9 mouse cellular contexts compared by ENCODE assay signal in the genomic region with DNA sequence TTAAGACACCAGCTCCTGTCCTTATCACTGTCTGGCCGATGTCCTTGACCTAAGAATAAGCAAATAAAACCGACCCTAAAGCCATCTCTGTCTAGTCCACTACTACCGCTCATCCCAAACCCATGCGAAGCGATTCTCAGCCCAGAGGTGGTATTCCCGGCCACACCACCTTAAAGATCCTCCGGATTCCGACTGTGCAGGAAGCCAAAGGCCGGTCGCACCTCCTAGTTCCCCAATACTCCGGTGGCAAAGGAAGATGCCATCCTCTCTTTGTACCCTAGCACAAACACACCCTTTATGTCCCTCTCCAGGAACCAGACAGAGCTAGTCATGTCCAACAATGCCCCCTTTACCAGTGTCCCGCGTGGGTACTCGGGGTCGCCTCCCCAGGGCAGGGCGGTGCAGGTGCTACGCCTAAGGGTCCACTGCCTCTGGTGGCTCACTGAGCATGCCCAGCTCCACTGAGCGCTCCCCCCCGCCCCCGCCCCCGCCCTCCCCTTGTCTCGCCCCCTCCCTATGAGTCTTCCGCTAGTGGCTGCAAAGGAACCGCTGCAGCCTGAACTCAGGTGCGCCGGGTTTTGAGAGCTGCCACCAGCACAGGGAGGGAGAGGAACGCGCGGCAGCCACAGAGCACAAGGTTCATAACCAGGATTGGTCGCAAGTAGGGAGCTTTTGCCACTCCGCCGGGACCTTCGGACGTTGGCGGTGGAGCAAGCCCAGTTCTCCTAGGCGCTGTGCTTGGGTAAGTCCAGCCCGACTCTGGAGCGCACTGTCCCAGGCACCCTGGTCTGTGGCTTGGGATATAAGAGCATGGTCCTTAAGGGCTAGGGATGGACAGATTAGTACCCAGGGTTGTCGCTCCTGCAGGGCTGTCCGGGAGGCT. TPM values are rescaled to one million over a fixed set of nuclear protein-coding genes. Genes with fewer than 3 reads are reported as not detected.
DNase-seq lines count a peak whose midpoint lies in the region; ATAC-seq and TF ChIP-seq lines count a peak whose summit lies in the region.
"Had no signal": no experiment of that assay in that cellular context is flagged by ENCODE, and none has a peak within 500 bp of the region (broad histone marks: within the 10 kb centered on the region; RNA-seq: fewer than 3 reads in every experiment).

A gene (plus strand): TSS at position 512 of the 883 bp plus-strand sequence.

- peaks cover 27% of the 10 kb centered on the region for H3K27me3 ChIP-seq in liver, embryonic 11.5 days (replicated peaks; ENCODE audit: control insufficient read depth, insufficient read depth, low read length)
- peaks cover 9% of the 10 kb centered on the region; the same call in 1 of the 2 replicates for H3K27me3 ChIP-seq in liver, postnatal 0 days (ENCODE audit: insufficient read depth, low read length)
- H3K27me3 ChIP-seq in neural tube, embryonic 11.5 days (ENCODE audit: control insufficient read depth, insufficient read depth, low read length) = peaks cover 32% of the 10 kb centered on the region

- no peak for DNase-seq in liver, embryonic 11.5 days (ENCODE audit: low spot score)
- no peak for DNase-seq in liver, postnatal 0 days
- peak; percentile 87 for DNase-seq in cerebellum, adult 9-11 months
- DNase-seq in left cerebral cortex, adult 11 months (ENCODE audit: low spot score) = peak; percentile 53
- peak; percentile 38 for DNase-seq in neural tube, embryonic 11.5 days (ENCODE audit: low spot score)
- DNase-seq in adipocyte (ENCODE audit: low spot score) = no peak
- DNase-seq in thymus, postnatal 14 days = no peak

- no peak within 1 kb of the TSS for H3K27ac ChIP-seq in liver, embryonic 11.5 days (ENCODE audit: low read depth, low read length)
- no peak within 1 kb of the TSS for H3K27ac ChIP-seq in liver, postnatal 0 days (ENCODE audit: low read depth)
- H3K27ac ChIP-seq in neural tube, embryonic 11.5 days (ENCODE audit: low read depth, low read length) = no peak within 1 kb of the TSS

- H3K4me1 ChIP-seq in liver, embryonic 11.5 days (replicated peaks; ENCODE audit: control insufficient read depth, insufficient read depth, low read length) = no peaks in the 10 kb centered on the region
- no peaks in the 10 kb centered on the region for H3K4me1 ChIP-seq in liver, postnatal 0 days (ENCODE audit: insufficient read depth)
- no peaks in the 10 kb centered on the region; the same call in 1 of the 2 replicates for H3K4me1 ChIP-seq in neural tube, embryonic 11.5 days (ENCODE audit: control insufficient read depth, insufficient read depth, low read length)
- H3K4me1 ChIP-seq: megakaryocyte, embryonic 14.5 days had no signal

- peak; percentile 15; the same call in 1 of the 2 replicates for ATAC-seq in liver, embryonic 11.5 days (replicated peaks; ENCODE audit: low FRiP score)
- no peak for ATAC-seq in liver, postnatal 0 days
- peak; percentile 32 for ATAC-seq in frontal cortex, adult (ENCODE audit: low TSS enrichment)
- peak; percentile 71 for ATAC-seq in neural tube, embryonic 11.5 days (ENCODE audit: insufficient read depth, low FRiP score, low TSS enrichment)

- H3K9ac ChIP-seq in liver, embryonic 11.5 days (ENCODE audit: low read depth, low read length) = no peak within 1 kb of the TSS
- H3K9ac ChIP-seq in liver, postnatal 0 days (replicated peaks) = no peak within 1 kb of the TSS
- H3K9ac ChIP-seq in neural tube, embryonic 11.5 days (ENCODE audit: low read length) = 0 out of 2 replicates have a peak within 1 kb of the TSS, but pooled peaks have one; percentile 37

- H3K4me2 ChIP-seq in liver, embryonic 11.5 days = peak within 1 kb of the TSS; percentile 52
- no peak within 1 kb of the TSS for H3K4me2 ChIP-seq in liver, postnatal 0 days (ENCODE audit: low read depth, low read length)
- peak within 1 kb of the TSS; percentile 73 for H3K4me2 ChIP-seq in neural tube, embryonic 11.5 days (ENCODE audit: low read depth)

- 5% methylated on average over 40 of the region's 40 CpGs for WGBS in liver, embryonic 11.5 days
- 3% methylated on average over 40 of the region's 40 CpGs for WGBS in liver, postnatal 0 days (ENCODE audit: insufficient replicate concordance)
- WGBS in neural tube, embryonic 11.5 days = 2% methylated on average over 38 of the region's 40 CpGs

- H3K9me3 ChIP-seq in liver, embryonic 11.5 days (ENCODE audit: control insufficient read depth, low read length) = no peaks in the 10 kb centered on the region
- H3K9me3 ChIP-seq in liver, postnatal 0 days (ENCODE audit: low read length) = no peaks in the 10 kb centered on the region
- H3K9me3 ChIP-seq in neural tube, embryonic 11.5 days (ENCODE audit: control insufficient read depth, low read length) = no peaks in the 10 kb centered on the region

- no peak for TF ChIP-seq EP300 in liver, postnatal 0 days (IDR thresholded peaks at IDR 0.05; ENCODE audit: low read depth)

- H3K4me3 ChIP-seq in liver, embryonic 11.5 days (ENCODE audit: low read depth, low read length) = peak within 1 kb of the TSS; percentile 27; the same call in 1 of the 2 replicates
- no peak within 1 kb of the TSS for H3K4me3 ChIP-seq in liver, postnatal 0 days (ENCODE audit: low read depth, low read length)
- H3K4me3 ChIP-seq in neural tube, embryonic 11.5 days (ENCODE audit: low read depth, low read length) = peak within 1 kb of the TSS; percentile 36
- H3K4me3 ChIP-seq: megakaryocyte, embryonic 14.5 days had no signal

- TF ChIP-seq CTCF in liver, postnatal 0 days (IDR thresholded peaks at IDR 0.05; ENCODE audit: low read depth) = no peak

- H3K36me3 ChIP-seq in liver, embryonic 11.5 days (ENCODE audit: control insufficient read depth, insufficient read depth, low read length) = no peaks in the 10 kb centered on the region
- H3K36me3 ChIP-seq in liver, postnatal 0 days (replicated peaks; ENCODE audit: insufficient read depth, low read length) = no peaks in the 10 kb centered on the region
- H3K36me3 ChIP-seq in neural tube, embryonic 11.5 days (ENCODE audit: control insufficient read depth, insufficient read depth, low read length) = no peaks in the 10 kb centered on the region

RNA-seq across cellular contexts. Expression of the gene that starts here (rescaled TPM):
- 0.53 and 0.99 TPM in 2 replicates for polyA plus RNA-seq in liver, embryonic 11.5 days (2014; fragmentation: Nextera tagmentation; extraction: Ambion mirVana)
- not detected in 2 replicates for polyA plus RNA-seq in liver, postnatal 0 days (2015; fragmentation: Nextera tagmentation; extraction: Ambion mirVana)
- polyA plus RNA-seq in neural tube, embryonic 11.5 days (2014; fragmentation: Nextera tagmentation; extraction: Ambion mirVana) = 1.4 and 1.9 TPM in 2 replicates

Comparison
In these comparisons a context has a peak if more than half of its experiments do, and no peak if none do; other contexts are left out.
1. Peak in ATAC-seq, H3K4me3 ChIP-seq and H3K4me2 ChIP-seq in liver, embryonic 11.5 days; RNA of the gene not detected or under 1 TPM.
2. DNase-seq: peak in cerebellum, adult 9-11 months (single experiment), left cerebral cortex, adult 11 months (single experiment) and neural tube, embryonic 11.5 days (single experiment); none in liver, embryonic 11.5 days (single experiment), liver, postnatal 0 days (single experiment), adipocyte (single experiment) and thymus, postnatal 14 days (single experiment).